Mouse (Mus musculus): ENCODE data around the gene Cttnbp2nl. TPM values are rescaled to one million over a fixed set of nuclear protein-coding genes. Genes with fewer than 3 reads are reported as not detected.

Cttnbp2nl gene
- polyA plus RNA-seq, 1 experiment from 2014 or later: 34.3 TPM

- Histone ChIP-seq H3K27ac (0 out of 2 replicates have a peak overlapping the region, but pooled peaks have one; percentile 11), H3K27me3 (ENCODE audit: poor library complexity, severe bottlenecking) (no peaks in the 10 kb centered on the region), H3K4me3 (no peak overlapping the region), H3K9me3 (no peaks in the 10 kb centered on the region), H3K4me1 (peaks cover 18% of the 10 kb centered on the region), H3K36me3 (replicated peaks) (peaks cover 43% of the 10 kb centered on the region)
- WGBS: 65% methylated on average over 12 of the region's 12 CpGs
- DNase-seq (ENCODE audit: extremely low spot score, low spot score): no peak
These were observed 32.9 kb downstream of the Cttnbp2nl start for GRCm38 (mm10) chr3:105019826-105020692.

DNA sequence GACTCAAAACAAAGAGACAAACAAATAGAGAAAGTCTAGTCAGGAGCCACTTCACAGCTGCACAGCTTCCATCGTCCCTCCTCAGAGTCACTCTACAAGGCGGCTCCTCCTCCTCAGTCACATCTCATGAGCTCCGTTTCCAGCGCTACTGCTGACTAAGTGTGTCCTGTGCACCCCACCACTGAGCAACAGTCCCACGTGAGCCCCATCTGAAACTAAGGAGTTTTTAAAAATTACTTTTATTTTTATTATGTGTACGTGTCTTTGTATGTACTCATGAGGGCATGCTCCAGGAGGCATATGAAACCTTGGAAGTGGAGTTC lies 34.2 kb downstream of the Cttnbp2nl start:
- no peak for DNase-seq (ENCODE audit: extremely low spot score, low spot score)

DNA sequence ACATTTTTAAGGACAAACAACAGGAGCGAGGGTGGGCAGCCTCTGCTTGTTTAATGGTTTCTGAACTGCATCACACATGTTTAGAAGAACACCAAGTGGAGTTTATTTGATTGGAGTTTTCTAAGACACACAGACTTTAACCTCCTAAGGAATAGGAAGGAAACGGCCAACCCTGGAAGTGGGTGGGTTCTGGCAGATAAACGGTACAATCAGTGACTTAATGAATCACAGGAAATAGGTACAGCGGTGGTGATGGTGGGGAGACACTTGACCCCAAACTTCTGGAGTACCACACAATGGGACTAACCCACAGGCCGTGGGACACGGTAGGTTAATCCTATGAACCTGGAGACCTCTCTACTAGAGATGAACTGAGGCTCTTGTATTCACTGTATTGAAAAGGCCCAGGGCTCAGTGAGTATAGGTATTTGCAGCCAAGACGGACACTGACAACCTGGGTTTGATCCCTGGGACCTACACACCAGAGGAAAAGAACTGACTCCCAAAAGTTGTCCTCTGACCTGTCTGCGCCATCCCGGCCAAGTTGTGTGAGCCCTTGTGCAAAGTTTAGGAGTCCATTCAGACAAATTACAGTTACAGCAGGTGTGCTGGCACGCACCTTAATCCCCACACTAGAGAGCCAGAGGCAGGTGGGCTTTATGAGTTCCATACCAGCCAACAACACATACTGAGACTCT lies 34.7 kb downstream of the Cttnbp2nl start:
- WGBS: 87% methylated on average over 10 of the region's 10 CpGs
- Histone ChIP-seq H3K4me1 (peaks cover 18% of the 10 kb centered on the region), H3K27ac (no peak overlapping the region), H3K27me3 (ENCODE audit: poor library complexity, severe bottlenecking) (no peaks in the 10 kb centered on the region), H3K4me3 (no peak overlapping the region), H3K36me3 (replicated peaks) (peaks cover 38% of the 10 kb centered on the region), H3K9me3 (no peaks in the 10 kb centered on the region)
- no peak for DNase-seq (ENCODE audit: extremely low spot score, low spot score)

More for the DNA sequence above, 34.2 kb downstream of the Cttnbp2nl start:
- H3K36me3 ChIP-seq (replicated peaks): peaks cover 38% of the 10 kb centered on the region
- H3K27ac ChIP-seq: no peak overlapping the region
- H3K4me1 ChIP-seq: peaks cover 18% of the 10 kb centered on the region
- 95% methylated on average over 6 of the region's 6 CpGs for WGBS
- no peak overlapping the region for H3K4me3 ChIP-seq
- no peaks in the 10 kb centered on the region for H3K9me3 ChIP-seq
- no peaks in the 10 kb centered on the region for H3K27me3 ChIP-seq (ENCODE audit: poor library complexity, severe bottlenecking)

DNA sequence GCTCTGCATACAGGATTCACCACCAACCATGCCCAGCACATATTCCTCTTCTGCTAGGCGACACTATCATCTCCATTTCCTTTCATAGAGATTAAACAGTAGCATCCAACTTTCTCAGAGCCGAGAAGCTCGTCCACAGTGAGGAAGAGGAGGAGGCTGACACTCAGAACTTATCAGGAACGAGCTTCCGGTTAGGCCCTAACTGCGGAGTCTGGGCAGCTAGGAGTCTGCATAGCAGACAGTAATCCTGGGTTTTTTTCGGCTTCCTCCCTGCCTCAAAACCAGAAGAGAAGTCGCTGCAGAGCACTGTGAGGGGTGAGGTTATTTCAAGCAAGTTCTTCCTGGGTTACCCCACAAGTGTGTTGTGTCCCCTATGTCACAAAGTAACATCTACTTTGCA lies 35.6 kb downstream of the Cttnbp2nl start:
- no peak for DNase-seq (ENCODE audit: extremely low spot score, low spot score)
- WGBS: 89% methylated on average over 8 of the region's 8 CpGs
- no peaks in the 10 kb centered on the region for H3K27me3 ChIP-seq (ENCODE audit: poor library complexity, severe bottlenecking)
- peaks cover 18% of the 10 kb centered on the region for H3K4me1 ChIP-seq
- peaks cover 31% of the 10 kb centered on the region for H3K36me3 ChIP-seq (replicated peaks)
- no peak overlapping the region for H3K4me3 ChIP-seq
- H3K9me3 ChIP-seq: no peaks in the 10 kb centered on the region
- H3K27ac ChIP-seq: no peak overlapping the region

DNA sequence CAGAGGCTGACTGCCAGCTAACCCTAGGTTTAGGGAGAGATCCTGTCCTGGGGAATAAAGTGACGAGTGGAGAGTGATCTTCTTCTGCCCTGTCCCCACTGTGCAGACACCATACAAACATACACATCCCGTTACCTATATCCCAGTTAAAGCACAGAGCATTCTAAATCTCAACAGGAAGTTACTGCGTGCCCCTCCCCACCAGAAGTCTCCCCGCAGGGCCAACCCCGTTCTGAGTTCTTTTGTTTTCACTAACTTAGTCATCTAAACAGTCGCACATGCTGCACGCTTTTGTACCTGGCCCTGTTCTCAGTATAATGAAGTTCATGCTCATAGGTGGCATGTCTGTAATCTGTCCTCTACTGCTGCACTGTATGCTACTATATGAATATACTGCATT lies 36.7 kb downstream of the Cttnbp2nl start:
- no peaks in the 10 kb centered on the region for H3K27me3 ChIP-seq (ENCODE audit: poor library complexity, severe bottlenecking)
- H3K4me1 ChIP-seq: peaks cover 18% of the 10 kb centered on the region
- H3K36me3 ChIP-seq (replicated peaks): peaks cover 36% of the 10 kb centered on the region
- no peaks in the 10 kb centered on the region for H3K9me3 ChIP-seq
- no peak overlapping the region; the same call in 1 of the 2 replicates for H3K27ac ChIP-seq
- DNase-seq (ENCODE audit: extremely low spot score, low spot score): no peak
- H3K4me3 ChIP-seq: no peak overlapping the region
- 81% methylated on average over 7 of the region's 7 CpGs for WGBS

DNA sequence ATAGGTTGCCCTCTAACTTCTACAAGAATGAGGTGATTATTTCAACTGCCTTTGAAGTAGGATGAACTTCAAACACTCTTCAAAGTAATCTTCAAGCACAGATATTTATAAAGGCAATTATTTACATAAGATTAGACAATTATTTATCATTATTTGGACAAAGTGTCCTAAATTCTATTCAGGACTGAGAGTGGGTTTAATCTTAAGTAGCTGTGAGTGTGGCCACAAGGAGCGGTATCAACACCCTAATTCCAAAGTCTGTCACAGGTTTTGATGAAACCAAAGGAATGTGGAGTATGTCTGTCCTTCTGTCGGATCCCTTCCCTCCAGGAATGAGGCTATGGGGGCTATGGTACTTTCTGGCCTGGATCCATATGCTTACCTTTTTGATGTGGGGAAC lies 38.0 kb downstream of the Cttnbp2nl start:
- Histone ChIP-seq H3K9me3 (no peaks in the 10 kb centered on the region), H3K36me3 (replicated peaks) (peaks cover 49% of the 10 kb centered on the region), H3K4me1 (peaks cover 14% of the 10 kb centered on the region), H3K27me3 (ENCODE audit: poor library complexity, severe bottlenecking) (no peaks in the 10 kb centered on the region), H3K4me3 (no peak overlapping the region), H3K27ac (no peak overlapping the region)
- DNase-seq (ENCODE audit: extremely low spot score, low spot score): no peak
- 87% methylated on average over 2 of the region's 2 CpGs for WGBS

DNA sequence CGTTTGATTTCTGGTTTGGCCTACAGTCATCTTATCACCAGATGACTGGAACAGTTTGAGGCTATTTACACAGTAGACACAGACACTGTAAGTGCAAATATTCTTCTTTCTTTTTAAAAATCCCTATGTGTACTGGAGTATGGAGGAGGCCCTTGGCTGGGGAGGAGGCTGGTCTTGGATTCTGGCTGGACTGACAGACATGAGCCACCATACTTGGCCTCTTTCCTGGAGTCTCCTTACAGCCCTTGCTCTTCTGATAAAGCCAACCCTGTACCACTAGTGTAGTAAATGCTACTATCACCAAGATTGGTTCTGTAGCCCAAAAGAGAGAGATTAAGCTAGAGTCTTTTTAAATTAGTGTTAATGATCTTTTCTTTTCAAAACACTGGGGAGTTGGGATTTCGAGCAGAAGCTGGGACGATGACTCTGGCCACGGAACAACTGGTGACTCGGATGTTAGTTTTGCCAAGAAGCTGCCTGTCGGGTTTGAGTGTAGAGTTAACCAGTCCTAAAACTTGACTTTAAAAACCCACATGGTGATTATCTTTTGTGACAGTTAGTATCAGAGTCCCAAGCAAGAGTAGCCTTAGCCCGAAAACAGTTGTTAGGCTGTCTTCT lies 40.1 kb downstream of the Cttnbp2nl start:
- 95% methylated on average over 7 of the region's 7 CpGs for WGBS
- peaks cover 12% of the 10 kb centered on the region for H3K4me1 ChIP-seq
- peaks cover 62% of the 10 kb centered on the region for H3K36me3 ChIP-seq (replicated peaks)
- no peak for DNase-seq (ENCODE audit: extremely low spot score, low spot score)
- H3K27ac ChIP-seq: no peak overlapping the region
- no peaks in the 10 kb centered on the region for H3K9me3 ChIP-seq
- H3K27me3 ChIP-seq (ENCODE audit: poor library complexity, severe bottlenecking): no peaks in the 10 kb centered on the region
- H3K4me3 ChIP-seq: no peak overlapping the region

DNA sequence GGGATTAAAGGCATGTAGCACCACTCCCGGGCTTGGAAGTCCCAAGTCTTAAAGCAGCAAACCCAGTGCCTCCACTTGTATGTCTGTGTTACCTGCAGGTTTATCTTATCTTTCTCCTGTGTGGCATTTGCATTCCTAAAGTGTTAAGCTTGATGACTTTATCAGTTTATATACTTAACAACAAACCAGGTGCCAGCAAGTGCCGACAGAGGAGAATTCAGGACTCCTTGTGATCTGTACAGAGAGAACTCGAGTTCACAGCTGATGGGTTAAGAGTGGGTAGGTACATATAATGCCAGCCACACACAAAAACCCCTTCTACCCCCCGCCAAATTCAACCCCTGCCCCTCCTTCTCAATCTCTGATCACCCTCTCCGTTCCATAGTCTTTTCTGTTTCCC lies 41.1 kb downstream of the Cttnbp2nl start:
- peaks cover 67% of the 10 kb centered on the region for H3K36me3 ChIP-seq (replicated peaks)
- H3K4me3 ChIP-seq: no peak overlapping the region
- H3K27me3 ChIP-seq (ENCODE audit: poor library complexity, severe bottlenecking): no peaks in the 10 kb centered on the region
- WGBS: 95% methylated on average over 5 of the region's 5 CpGs
- H3K4me1 ChIP-seq: peaks cover 11% of the 10 kb centered on the region
- DNase-seq (ENCODE audit: extremely low spot score, low spot score): no peak
- H3K9me3 ChIP-seq: no peaks in the 10 kb centered on the region
- no peak overlapping the region for H3K27ac ChIP-seq

GRCm38 (mm10) chr3:105010681-105011339 lies 42.1 kb downstream of the Cttnbp2nl start:
- Histone ChIP-seq H3K9me3 (no peaks in the 10 kb centered on the region), H3K27me3 (ENCODE audit: poor library complexity, severe bottlenecking) (no peaks in the 10 kb centered on the region; the same call in 1 of the 2 replicates), H3K4me1 (no peaks in the 10 kb centered on the region), H3K4me3 (no peak overlapping the region), H3K27ac (no peak overlapping the region), H3K36me3 (replicated peaks) (peaks cover 71% of the 10 kb centered on the region)
- 95% methylated on average over 11 of the region's 11 CpGs for WGBS
- DNase-seq (ENCODE audit: extremely low spot score, low spot score): no peak

GRCm38 (mm10) chr3:105008070-105008469 lies 44.9 kb downstream of the Cttnbp2nl start:
- H3K4me3 ChIP-seq: no peak overlapping the region
- 91% methylated on average over 9 of the region's 9 CpGs for WGBS
- no peak for DNase-seq (ENCODE audit: extremely low spot score, low spot score)
- H3K4me1 ChIP-seq: peaks cover 12% of the 10 kb centered on the region; the same call in 1 of the 2 replicates
- no peaks in the 10 kb centered on the region for H3K9me3 ChIP-seq
- no peak overlapping the region for H3K27ac ChIP-seq
- peaks cover 6% of the 10 kb centered on the region; the same call in 1 of the 2 replicates for H3K27me3 ChIP-seq (ENCODE audit: poor library complexity, severe bottlenecking)
- peaks cover 94% of the 10 kb centered on the region for H3K36me3 ChIP-seq (replicated peaks)

GRCm38 (mm10) chr3:105006101-105006500 lies 46.8 kb downstream of the Cttnbp2nl start:
- Histone ChIP-seq H3K9me3 (no peaks in the 10 kb centered on the region), H3K4me1 (peaks cover 16% of the 10 kb centered on the region), H3K27me3 (ENCODE audit: poor library complexity, severe bottlenecking) (peaks cover 10% of the 10 kb centered on the region; the same call in 1 of the 2 replicates), H3K36me3 (replicated peaks) (peaks cover 98% of the 10 kb centered on the region), H3K27ac (no peak overlapping the region), H3K4me3 (no peak overlapping the region)
- DNase-seq (ENCODE audit: extremely low spot score, low spot score): no peak
- 92% methylated on average over 6 of the region's 6 CpGs for WGBS

DNA sequence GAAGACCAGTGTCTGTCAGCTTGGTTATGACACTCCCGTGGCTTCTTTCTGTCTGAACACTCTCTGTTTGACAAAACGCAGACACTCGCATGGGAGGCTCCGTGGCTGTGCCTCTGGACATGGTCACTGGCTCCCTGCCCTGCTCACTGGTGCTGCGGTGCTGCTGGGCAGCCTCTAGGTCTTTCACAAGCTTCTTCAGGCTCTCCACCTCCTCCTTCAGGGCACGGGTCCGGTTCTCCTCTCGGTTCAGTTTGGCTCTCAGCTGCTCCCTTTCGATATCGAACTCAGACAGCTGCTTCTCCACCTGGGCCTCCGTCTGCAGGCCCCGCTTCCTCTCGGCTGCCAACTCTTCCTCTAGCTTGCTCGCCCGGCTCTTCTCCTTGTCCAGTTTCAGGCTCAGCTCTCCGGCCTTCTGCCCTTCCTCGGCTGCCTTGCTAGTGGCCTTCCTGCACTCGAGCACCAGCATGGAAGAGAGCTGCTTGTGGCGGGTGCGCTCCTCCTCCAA lies 47.3 kb downstream of the Cttnbp2nl start:
- H3K4me1 ChIP-seq: peaks cover 18% of the 10 kb centered on the region
- peaks cover 97% of the 10 kb centered on the region for H3K36me3 ChIP-seq (replicated peaks)
- H3K27me3 ChIP-seq (ENCODE audit: poor library complexity, severe bottlenecking): peaks cover 11% of the 10 kb centered on the region; the same call in 1 of the 2 replicates
- H3K9me3 ChIP-seq: no peaks in the 10 kb centered on the region
- no peak overlapping the region for H3K4me3 ChIP-seq
- 91% methylated on average over 20 of the region's 20 CpGs for WGBS
- no peak for DNase-seq (ENCODE audit: extremely low spot score, low spot score)
- no peak overlapping the region for H3K27ac ChIP-seq

All from forebrain, embryonic 10.5 days (tissue).